Mouse (Mus musculus): ENCODE results near the gene Kalrn. TPM values are rescaled to one million over a fixed set of nuclear protein-coding genes. Genes with fewer than 3 reads are reported as not detected.
"Not testable (repeated sequence)": the region's sequence is repeated elsewhere in the genome, so short reads cannot be mapped to it uniquely, and the experiment has no call there.

The Kalrn gene
- total and polyA plus RNA-seq, 2 experiments from 2014 or later, result 19.4 to 44.5 TPM

DNA sequence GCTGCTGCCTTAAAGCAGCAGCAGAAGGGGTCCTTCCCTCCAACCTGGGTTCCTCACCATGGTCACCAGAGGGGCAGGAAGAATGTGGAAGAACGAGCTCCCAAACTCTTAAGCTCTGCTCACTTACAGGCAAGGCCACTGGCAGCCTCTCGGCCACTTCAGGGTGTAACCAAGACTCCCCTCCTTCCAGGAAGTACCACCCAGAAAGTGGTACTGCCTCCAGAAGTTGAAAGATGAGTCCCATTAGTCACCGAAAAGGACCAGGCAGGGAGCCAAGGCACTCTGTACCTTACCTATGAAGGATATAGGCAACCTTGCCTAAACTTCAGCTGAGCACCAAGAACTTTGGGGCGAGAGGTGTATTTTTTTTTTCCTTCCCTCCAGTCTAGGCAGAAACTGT is 485.0 kb downstream of the Kalrn start:
- no peak overlapping the region for H3K4me3 ChIP-seq (ENCODE audit: low read depth, low read length)
- no peak overlapping the region for H3K9ac ChIP-seq (replicated peaks; ENCODE audit: low read depth, low read length)
- WGBS, result 50% methylated on average over 4 of the region's 4 CpGs
- TF ChIP-seq CTCF (IDR thresholded peaks at IDR 0.05; ENCODE audit: low read depth), result no peak
- no peak for TF ChIP-seq EP300 (IDR thresholded peaks at IDR 0.05; ENCODE audit: low read depth)
- H3K9me3 ChIP-seq (replicated peaks; ENCODE audit: control insufficient read depth, low read length), result no peaks in the 10 kb centered on the region
- DNase-seq (ENCODE audit: low spot score), result no peak
- H3K36me3 ChIP-seq (replicated peaks; ENCODE audit: control insufficient read depth, insufficient read depth, low read length), result no peaks in the 10 kb centered on the region
- H3K4me2 ChIP-seq (ENCODE audit: low read depth, low read length), result no peak overlapping the region
- no peak overlapping the region for H3K27ac ChIP-seq (ENCODE audit: low read depth)
- H3K4me1 ChIP-seq (ENCODE audit: control insufficient read depth, insufficient read depth), result peaks cover 21% of the 10 kb centered on the region
- ATAC-seq (ENCODE audit: insufficient read depth, low read depth), result no peak
- no peaks in the 10 kb centered on the region for H3K27me3 ChIP-seq (ENCODE audit: control insufficient read depth, insufficient read depth, low read length)

DNA sequence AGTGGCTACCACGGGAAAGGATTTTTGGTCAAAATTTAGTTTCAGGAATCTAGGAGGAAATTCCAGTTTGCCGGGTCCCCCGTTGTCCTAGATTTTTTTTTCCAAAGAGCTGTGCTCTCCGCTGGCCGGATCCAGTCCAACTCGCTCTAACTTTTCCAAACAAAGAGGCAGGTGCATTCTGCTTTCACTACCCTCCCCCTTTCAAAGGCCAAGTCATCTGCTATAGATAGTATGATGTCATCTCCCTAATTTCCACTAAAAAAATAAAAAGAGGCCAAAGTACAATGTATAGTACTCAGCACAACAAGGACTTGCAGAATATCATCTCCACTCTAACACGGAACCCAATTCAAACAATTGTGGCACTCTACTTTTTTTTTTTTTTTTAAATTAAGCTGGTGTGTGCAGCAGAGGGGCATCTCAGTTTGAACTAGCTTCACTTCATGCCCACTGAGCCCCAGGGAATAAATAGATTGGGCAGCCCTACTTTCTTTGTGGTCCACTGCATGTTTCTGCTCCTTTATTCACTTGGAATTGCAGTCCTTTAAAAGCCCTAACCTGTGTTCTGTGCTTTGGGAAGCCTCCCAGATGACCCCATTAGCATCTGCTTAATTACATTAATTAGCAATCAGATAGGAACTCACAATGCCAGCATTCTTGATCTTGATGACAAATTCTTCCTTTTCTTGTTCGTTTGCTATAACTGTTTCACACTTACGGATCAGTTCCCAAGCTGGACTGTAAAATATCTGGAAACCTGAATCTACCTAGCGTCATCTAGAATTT is 489.0 kb downstream of the Kalrn start:
- no peak overlapping the region for H3K9ac ChIP-seq (replicated peaks; ENCODE audit: low read depth, low read length)
- peak overlapping the region; percentile 91 for H3K27ac ChIP-seq (ENCODE audit: low read depth)
- H3K4me3 ChIP-seq (ENCODE audit: low read depth, low read length), result no peak overlapping the region
- ATAC-seq (ENCODE audit: insufficient read depth, low read depth), result no peak
- DNase-seq (ENCODE audit: low spot score), result no peak
- H3K4me2 ChIP-seq (ENCODE audit: low read depth, low read length), result no peak overlapping the region
- H3K36me3 ChIP-seq (replicated peaks; ENCODE audit: control insufficient read depth, insufficient read depth, low read length), result no peaks in the 10 kb centered on the region
- 84% methylated on average over 10 of the region's 10 CpGs for WGBS
- TF ChIP-seq EP300 (IDR thresholded peaks at IDR 0.05; ENCODE audit: low read depth) (no peak), CTCF (IDR thresholded peaks at IDR 0.05; ENCODE audit: low read depth) (no peak)
- no peaks in the 10 kb centered on the region for H3K9me3 ChIP-seq (replicated peaks; ENCODE audit: control insufficient read depth, low read length)
- no peaks in the 10 kb centered on the region for H3K27me3 ChIP-seq (ENCODE audit: control insufficient read depth, insufficient read depth, low read length)
- H3K4me1 ChIP-seq (ENCODE audit: control insufficient read depth, insufficient read depth), result peaks cover 50% of the 10 kb centered on the region

- TF ChIP-seq CTCF (IDR thresholded peaks at IDR 0.05; ENCODE audit: low read depth) (peak; percentile 37), EP300 (IDR thresholded peaks at IDR 0.05; ENCODE audit: low read depth) (no peak)
- DNase-seq (ENCODE audit: low spot score), result no peak
- no peak overlapping the region for H3K9ac ChIP-seq (replicated peaks; ENCODE audit: low read depth, low read length)
- no peaks in the 10 kb centered on the region for H3K9me3 ChIP-seq (replicated peaks; ENCODE audit: control insufficient read depth, low read length)
- peak; percentile 14; the same call in 1 of the 2 replicates for ATAC-seq (ENCODE audit: insufficient read depth, low read depth)
- no peak overlapping the region for H3K4me2 ChIP-seq (ENCODE audit: low read depth, low read length)
- H3K27me3 ChIP-seq (ENCODE audit: control insufficient read depth, insufficient read depth, low read length), result no peaks in the 10 kb centered on the region
- WGBS, result 67% methylated on average over 5 of the region's 5 CpGs
- H3K4me1 ChIP-seq (ENCODE audit: control insufficient read depth, insufficient read depth), result peaks cover 53% of the 10 kb centered on the region
- no peaks in the 10 kb centered on the region for H3K36me3 ChIP-seq (replicated peaks; ENCODE audit: control insufficient read depth, insufficient read depth, low read length)
- H3K4me3 ChIP-seq (ENCODE audit: low read depth, low read length), result no peak overlapping the region
- H3K27ac ChIP-seq (ENCODE audit: low read depth), result peak overlapping the region; percentile 91
These were observed 490.6 kb downstream of the Kalrn start for GRCm38 (mm10) chr16:34082494-34083469.

DNA sequence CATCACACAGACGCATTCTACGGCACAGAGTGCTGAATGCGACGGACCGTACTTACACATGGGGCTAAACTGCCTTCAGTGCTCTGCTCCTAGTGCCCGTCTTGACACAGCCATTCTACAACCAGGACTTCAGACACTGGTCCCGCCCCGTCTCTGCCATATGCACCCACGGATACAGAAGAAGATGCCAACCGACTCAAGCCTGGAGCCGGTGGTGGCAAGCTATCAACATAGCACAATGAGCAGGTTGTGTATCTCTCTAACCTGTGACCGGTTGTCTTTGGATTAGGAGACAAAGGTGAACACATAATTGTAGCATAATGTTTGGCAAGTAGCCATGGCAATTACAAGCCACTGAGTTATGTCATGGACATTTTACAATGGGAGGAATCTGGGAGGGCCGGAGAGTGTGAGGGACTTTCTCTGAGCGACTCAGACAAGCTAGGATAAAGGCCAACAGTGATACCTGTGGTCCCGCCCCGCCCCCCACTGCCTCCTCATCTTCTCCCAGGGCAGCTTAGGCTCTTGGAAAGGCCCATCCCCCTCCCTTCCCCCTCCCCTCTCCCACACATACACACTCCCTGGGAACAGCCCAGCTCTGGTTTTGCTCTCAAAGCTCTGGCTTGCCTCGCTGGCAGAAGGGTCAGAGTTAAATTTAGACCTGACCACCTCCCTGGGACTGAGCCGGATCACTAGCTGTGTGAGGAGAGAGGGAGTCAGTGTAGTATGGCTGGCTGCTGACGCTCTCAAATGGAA is 491.5 kb downstream of the Kalrn start:
- peak; percentile 94 for DNase-seq (ENCODE audit: low spot score)
- Histone ChIP-seq H3K4me1 (ENCODE audit: control insufficient read depth, insufficient read depth) (peaks cover 53% of the 10 kb centered on the region), H3K27ac (ENCODE audit: low read depth) (peak overlapping the region; percentile 91), H3K4me3 (ENCODE audit: low read depth, low read length) (no peak overlapping the region), H3K36me3 (replicated peaks; ENCODE audit: control insufficient read depth, insufficient read depth, low read length) (no peaks in the 10 kb centered on the region), H3K4me2 (ENCODE audit: low read depth, low read length) (peak overlapping the region; percentile 24; the same call in 1 of the 2 replicates), H3K27me3 (ENCODE audit: control insufficient read depth, insufficient read depth, low read length) (no peaks in the 10 kb centered on the region), H3K9me3 (replicated peaks; ENCODE audit: control insufficient read depth, low read length) (no peaks in the 10 kb centered on the region), H3K9ac (replicated peaks; ENCODE audit: low read depth, low read length) (no peak overlapping the region)
- peak; percentile 93 for ATAC-seq (ENCODE audit: insufficient read depth, low read depth)
- WGBS, result 19% methylated on average over 19 of the region's 19 CpGs
- TF ChIP-seq EP300 (IDR thresholded peaks at IDR 0.05; ENCODE audit: low read depth) (no peak), CTCF (IDR thresholded peaks at IDR 0.05; ENCODE audit: low read depth) (no peak)

DNA sequence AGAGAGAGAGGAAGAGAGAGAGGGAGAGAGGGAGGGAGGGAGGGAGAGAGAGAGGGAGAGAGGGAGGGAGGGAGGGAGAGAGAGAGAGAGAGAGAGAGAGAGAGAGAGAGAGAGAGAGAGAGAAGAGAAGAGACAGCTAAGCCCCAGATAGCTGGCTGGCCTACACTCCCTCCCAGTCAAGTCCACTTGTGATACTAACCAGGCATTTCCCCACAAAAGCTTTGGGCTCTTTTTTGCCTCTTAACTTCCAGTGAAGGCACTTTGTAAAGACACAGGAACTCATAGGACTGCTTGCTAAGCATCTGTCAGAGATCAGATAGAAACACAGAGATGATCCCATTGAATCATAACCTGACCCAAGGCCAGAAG is 492.0 kb downstream of the Kalrn start:
- H3K4me3 ChIP-seq (ENCODE audit: low read depth, low read length); H3K27me3 ChIP-seq (ENCODE audit: control insufficient read depth, insufficient read depth, low read length); H3K9me3 ChIP-seq (replicated peaks; ENCODE audit: control insufficient read depth, low read length); H3K9ac ChIP-seq (replicated peaks; ENCODE audit: low read depth, low read length); H3K4me2 ChIP-seq (ENCODE audit: low read depth, low read length); ATAC-seq (ENCODE audit: insufficient read depth, low read depth); H3K36me3 ChIP-seq (replicated peaks; ENCODE audit: control insufficient read depth, insufficient read depth, low read length); DNase-seq (ENCODE audit: low spot score): not testable (repeated sequence)
- Histone ChIP-seq H3K4me1 (ENCODE audit: control insufficient read depth, insufficient read depth) (peaks cover 53% of the 10 kb centered on the region), H3K27ac (ENCODE audit: low read depth) (peak overlapping the region; percentile 91)

All from heart, postnatal 0 days (tissue).